In genomic region chr13:65240509-65241098, GRCm38 (mm10) we compare ENCODE assay signal across 8 mouse cellular contexts. TPM values are rescaled to one million over a fixed set of nuclear protein-coding genes. Genes with fewer than 3 reads are reported as not detected.
DNase-seq lines count a peak whose midpoint lies in the region; ATAC-seq lines count a peak whose summit lies in the region.

No protein-coding gene starts in this region.

- H3K27ac ChIP-seq in embryonic facial prominence, embryonic 13.5 days = peak overlapping the region; percentile 95
- peak overlapping the region; percentile 88 for H3K27ac ChIP-seq in limb, embryonic 13.5 days
- H3K27ac ChIP-seq in midbrain, embryonic 16.5 days (ENCODE audit: low read length) = peak overlapping the region; percentile 93

- peak overlapping the region; percentile 80 for H3K9ac ChIP-seq in embryonic facial prominence, embryonic 13.5 days
- H3K9ac ChIP-seq in limb, embryonic 13.5 days = peak overlapping the region; percentile 78
- H3K9ac ChIP-seq in midbrain, embryonic 16.5 days (ENCODE audit: low read depth, low read length) = peak overlapping the region; percentile 78

- H3K4me2 ChIP-seq in embryonic facial prominence, embryonic 13.5 days = peak overlapping the region; percentile 96
- peak overlapping the region; percentile 98 for H3K4me2 ChIP-seq in limb, embryonic 13.5 days (replicated peaks)
- peak overlapping the region; percentile 100 for H3K4me2 ChIP-seq in midbrain, embryonic 16.5 days (ENCODE audit: low read length)

- peak; percentile 91 for ATAC-seq in embryonic facial prominence, embryonic 13.5 days (ENCODE audit: insufficient number of reproducible peaks, insufficient read depth, low FRiP score, low TSS enrichment, low read depth)
- ATAC-seq in limb, embryonic 13.5 days (ENCODE audit: low FRiP score, low read depth) = peak; percentile 93
- peak; percentile 98 for ATAC-seq in midbrain, embryonic 16.5 days

- peaks cover 8% of the 10 kb centered on the region for H3K36me3 ChIP-seq in embryonic facial prominence, embryonic 13.5 days
- H3K36me3 ChIP-seq in limb, embryonic 13.5 days = peaks cover 14% of the 10 kb centered on the region
- peaks cover 6% of the 10 kb centered on the region; the same call in 1 of the 2 replicates for H3K36me3 ChIP-seq in midbrain, embryonic 16.5 days (ENCODE audit: control insufficient read depth, insufficient read depth, low read length)

- H3K4me1 ChIP-seq in embryonic facial prominence, embryonic 13.5 days = peaks cover 12% of the 10 kb centered on the region
- H3K4me1 ChIP-seq in limb, embryonic 13.5 days = peaks cover 10% of the 10 kb centered on the region
- peaks cover 14% of the 10 kb centered on the region for H3K4me1 ChIP-seq in midbrain, embryonic 16.5 days (ENCODE audit: control insufficient read depth, insufficient read depth, low read length)

- H3K4me3 ChIP-seq in embryonic facial prominence, embryonic 13.5 days = peak overlapping the region; percentile 80
- peak overlapping the region; percentile 78 for H3K4me3 ChIP-seq in limb, embryonic 13.5 days
- H3K4me3 ChIP-seq in midbrain, embryonic 16.5 days (ENCODE audit: low read depth, low read length) = peak overlapping the region; percentile 63

- H3K27me3 ChIP-seq in embryonic facial prominence, embryonic 13.5 days = no peaks in the 10 kb centered on the region
- H3K27me3 ChIP-seq in limb, embryonic 13.5 days = no peaks in the 10 kb centered on the region
- no peaks in the 10 kb centered on the region for H3K27me3 ChIP-seq in midbrain, embryonic 16.5 days (ENCODE audit: control insufficient read depth, insufficient read depth, low read depth, low read length)

- H3K9me3 ChIP-seq in embryonic facial prominence, embryonic 13.5 days = peaks cover 26% of the 10 kb centered on the region
- H3K9me3 ChIP-seq in limb, embryonic 13.5 days = peaks cover 32% of the 10 kb centered on the region
- H3K9me3 ChIP-seq in midbrain, embryonic 16.5 days (replicated peaks; ENCODE audit: control insufficient read depth, low read length, poor library complexity, severe bottlenecking) = peaks cover 13% of the 10 kb centered on the region; the same call in 1 of the 2 replicates

- 1% methylated on average over 28 of the region's 28 CpGs for WGBS in embryonic facial prominence, embryonic 13.5 days
- WGBS in limb, embryonic 13.5 days = under 1% methylated on average over 28 of the region's 28 CpGs
- under 1% methylated on average over 28 of the region's 28 CpGs for WGBS in midbrain, embryonic 16.5 days

- DNase-seq in embryo, embryonic 10 days (ENCODE audit: low spot score) = peak; percentile 98
- no peak for DNase-seq in embryo, embryonic 9.5 days (ENCODE audit: extremely low spot score)
- peak; percentile 97 for DNase-seq in heart, adult 18-20 months
- peak; percentile 97 for DNase-seq in kidney, adult 8-10 months
- peak; percentile 88 to 96 for DNase-seq in spleen, postnatal 10 days (ENCODE audit: low spot score in 2 of 2)

RNA-seq across cellular contexts. Expression of gene Gm10775, which starts 18.7 kb away (rescaled TPM):
- polyA plus RNA-seq in embryonic facial prominence, embryonic 13.5 days (2015; fragmentation: Nextera tagmentation; extraction: Ambion mirVana) = not detected in 2 replicates
- not detected for total RNA-seq in heart, adult 18-20 months (2021)
- polyA plus RNA-seq in limb, embryonic 13.5 days (2015; fragmentation: Nextera tagmentation; extraction: Ambion mirVana) = not detected in 2 replicates
- polyA plus RNA-seq in midbrain, embryonic 16.5 days (2015; fragmentation: Nextera tagmentation; extraction: Ambion mirVana) = 0.29 and 0.50 TPM in 2 replicates

RNA-seq across cellular contexts. Expression of gene Nlrp4f, which starts 34.8 kb away (rescaled TPM):
- polyA plus RNA-seq in embryonic facial prominence, embryonic 13.5 days (2015; fragmentation: Nextera tagmentation; extraction: Ambion mirVana) = 0.32 TPM in 1 of 2 replicates, not detected in the other
- total RNA-seq in heart, adult 18-20 months (2021) = not detected
- polyA plus RNA-seq in limb, embryonic 13.5 days (2015; fragmentation: Nextera tagmentation; extraction: Ambion mirVana) = 0.04 TPM in 1 of 2 replicates, not detected in the other
- not detected in 2 replicates for polyA plus RNA-seq in midbrain, embryonic 16.5 days (2015; fragmentation: Nextera tagmentation; extraction: Ambion mirVana)

RNA-seq across cellular contexts. Expression of gene Zfp369, which starts 38.0 kb away (rescaled TPM):
- 16.4 and 18.0 TPM in 2 replicates for polyA plus RNA-seq in embryonic facial prominence, embryonic 13.5 days (2015; fragmentation: Nextera tagmentation; extraction: Ambion mirVana)
- 10 to 100 TPM; 20.7 to 22.6 TPM for total RNA-seq in heart, adult 18-20 months (2021)
- polyA plus RNA-seq in limb, embryonic 13.5 days (2015; fragmentation: Nextera tagmentation; extraction: Ambion mirVana) = 15.4 and 20.2 TPM in 2 replicates
- polyA plus RNA-seq in midbrain, embryonic 16.5 days (2015; fragmentation: Nextera tagmentation; extraction: Ambion mirVana) = 16.1 and 18.2 TPM in 2 replicates
